Mouse (Mus musculus): ENCODE data around the gene Erich4. TPM values are rescaled to one million over a fixed set of nuclear protein-coding genes. Genes with fewer than 3 reads are reported as not detected.

Erich4 gene
- polyA plus RNA-seq, 1 experiment from 2014 or later = not detected

- H3K4me3 ChIP-seq (replicated peaks) = no peak overlapping the region
- no peak overlapping the region for H3K27ac ChIP-seq
- H3K36me3 ChIP-seq (replicated peaks) = peaks cover 18% of the 10 kb centered on the region; the same call in 1 of the 2 replicates
- H3K27me3 ChIP-seq = no peaks in the 10 kb centered on the region
- WGBS = 90% methylated on average over 5 of the region's 5 CpGs
- H3K4me1 ChIP-seq = no peaks in the 10 kb centered on the region
- H3K9me3 ChIP-seq = no peaks in the 10 kb centered on the region
- ATAC-seq (ENCODE audit: low FRiP score) = no peak
- H3K4me2 ChIP-seq = no peak overlapping the region
- no peak overlapping the region for H3K9ac ChIP-seq
Observed at GRCm38 (mm10) chr7:25637099-25637498, 21.4 kb upstream of the Erich4 start.

- Histone ChIP-seq H3K27ac (no peak overlapping the region), H3K4me3 (replicated peaks) (no peak overlapping the region), H3K27me3 (no peaks in the 10 kb centered on the region), H3K4me2 (no peak overlapping the region), H3K9me3 (no peaks in the 10 kb centered on the region), H3K36me3 (replicated peaks) (peaks cover 18% of the 10 kb centered on the region; the same call in 1 of the 2 replicates), H3K9ac (no peak overlapping the region), H3K4me1 (no peaks in the 10 kb centered on the region)
- ATAC-seq (ENCODE audit: low FRiP score) = no peak
- WGBS = 78% methylated on average over 3 of the region's 3 CpGs
Observed at GRCm38 (mm10) chr7:25636373-25636772, 20.7 kb upstream of the Erich4 start.

- H3K36me3 ChIP-seq (replicated peaks) = peaks cover 36% of the 10 kb centered on the region
- no peak overlapping the region for H3K27ac ChIP-seq
Observed at GRCm38 (mm10) chr7:25632679-25633078, 17.0 kb upstream of the Erich4 start.

GRCm38 (mm10) chr7:25628323-25628620, 12.6 kb upstream of the Erich4 start:
- peaks cover 11% of the 10 kb centered on the region for H3K4me1 ChIP-seq
- ATAC-seq (ENCODE audit: low FRiP score) = no peak
- 68% methylated on average over 8 of the region's 8 CpGs for WGBS
- H3K27ac ChIP-seq = no peak overlapping the region
- H3K9me3 ChIP-seq = no peaks in the 10 kb centered on the region
- H3K4me3 ChIP-seq (replicated peaks) = no peak overlapping the region
- no peak overlapping the region for H3K9ac ChIP-seq
- peaks cover 33% of the 10 kb centered on the region for H3K36me3 ChIP-seq (replicated peaks)
- peaks cover 26% of the 10 kb centered on the region for H3K27me3 ChIP-seq
- no peak overlapping the region for H3K4me2 ChIP-seq

More at GRCm38 (mm10) chr7:25632679-25633078, 17.0 kb upstream of the Erich4 start:
- WGBS = 93% methylated on average over 5 of the region's 5 CpGs
- Histone ChIP-seq H3K4me3 (replicated peaks) (no peak overlapping the region), H3K9me3 (no peaks in the 10 kb centered on the region), H3K9ac (no peak overlapping the region), H3K4me1 (peaks cover under 1% of the 10 kb centered on the region), H3K27me3 (peaks cover 16% of the 10 kb centered on the region), H3K4me2 (no peak overlapping the region)
- ATAC-seq (ENCODE audit: low FRiP score) = no peak

GRCm38 (mm10) chr7:25627431-25628322, 12.0 kb upstream of the Erich4 start:
- peak overlapping the region; percentile 49; the same call in 1 of the 2 replicates for H3K9ac ChIP-seq
- no peak overlapping the region for H3K27ac ChIP-seq
- WGBS = 18% methylated on average over 38 of the region's 38 CpGs
- peaks cover 29% of the 10 kb centered on the region for H3K36me3 ChIP-seq (replicated peaks)
- peak overlapping the region; percentile 27 for H3K4me3 ChIP-seq (replicated peaks)
- H3K27me3 ChIP-seq = peaks cover 26% of the 10 kb centered on the region
- H3K4me1 ChIP-seq = peaks cover 11% of the 10 kb centered on the region
- no peaks in the 10 kb centered on the region for H3K9me3 ChIP-seq
- H3K4me2 ChIP-seq = peak overlapping the region; percentile 52
- ATAC-seq (ENCODE audit: low FRiP score) = peak; percentile 58; the same call in 1 of the 2 replicates

- Histone ChIP-seq H3K4me3 (replicated peaks) (peak within 1 kb of the TSS; percentile 27), H3K4me1 (peaks cover 11% of the 10 kb centered on the region), H3K36me3 (replicated peaks) (peaks cover 29% of the 10 kb centered on the region), H3K4me2 (peak within 1 kb of the TSS; percentile 52), H3K27ac (no peak within 1 kb of the TSS), H3K27me3 (peaks cover 26% of the 10 kb centered on the region), H3K9me3 (no peaks in the 10 kb centered on the region), H3K9ac (peak within 1 kb of the TSS; percentile 49; the same call in 1 of the 2 replicates)
- no peak for ATAC-seq (ENCODE audit: low FRiP score)
- WGBS = 22% methylated on average over 29 of the region's 29 CpGs
Observed at GRCm38 (mm10) chr7:25626509-25627430, 11.1 kb upstream of the Erich4 start, which contains the start of gene B3gnt8. Gene B3gnt8 (plus strand): TSS chr7:25626654.

- 69% methylated on average over 10 of the region's 10 CpGs for WGBS
- H3K4me1 ChIP-seq = peaks cover 11% of the 10 kb centered on the region
- no peak overlapping the region for H3K4me2 ChIP-seq
- H3K9me3 ChIP-seq = no peaks in the 10 kb centered on the region
- ATAC-seq (ENCODE audit: low FRiP score) = no peak
- H3K9ac ChIP-seq = no peak overlapping the region
- no peak overlapping the region for H3K27ac ChIP-seq
- H3K27me3 ChIP-seq = peaks cover 26% of the 10 kb centered on the region
- no peak overlapping the region for H3K4me3 ChIP-seq (replicated peaks)
- H3K36me3 ChIP-seq (replicated peaks) = peaks cover 30% of the 10 kb centered on the region
Observed at GRCm38 (mm10) chr7:25625594-25626250, 10.0 kb upstream of the Erich4 start.

- no peak overlapping the region for H3K4me2 ChIP-seq
- no peaks in the 10 kb centered on the region for H3K9me3 ChIP-seq
- peaks cover 22% of the 10 kb centered on the region for H3K36me3 ChIP-seq (replicated peaks)
- H3K4me3 ChIP-seq (replicated peaks) = no peak overlapping the region
- no peak overlapping the region for H3K27ac ChIP-seq
- peaks cover 15% of the 10 kb centered on the region for H3K4me1 ChIP-seq
- 85% methylated on average over 5 of the region's 5 CpGs for WGBS
- no peak overlapping the region for H3K9ac ChIP-seq
- peaks cover 26% of the 10 kb centered on the region for H3K27me3 ChIP-seq
- no peak for ATAC-seq (ENCODE audit: low FRiP score)
Observed at GRCm38 (mm10) chr7:25624851-25625250, 9.2 kb upstream of the Erich4 start.

- WGBS = 88% methylated on average over 11 of the region's 11 CpGs
- H3K4me1 ChIP-seq = peaks cover 20% of the 10 kb centered on the region
- H3K4me3 ChIP-seq (replicated peaks) = no peak overlapping the region
- no peaks in the 10 kb centered on the region for H3K9me3 ChIP-seq
- H3K27me3 ChIP-seq = peaks cover 23% of the 10 kb centered on the region
- H3K36me3 ChIP-seq (replicated peaks) = peaks cover 15% of the 10 kb centered on the region; the same call in 1 of the 2 replicates
- H3K4me2 ChIP-seq = no peak overlapping the region
- no peak overlapping the region for H3K9ac ChIP-seq
- no peak overlapping the region for H3K27ac ChIP-seq
- no peak for ATAC-seq (ENCODE audit: low FRiP score)
Observed at GRCm38 (mm10) chr7:25623857-25624370, 8.2 kb upstream of the Erich4 start.

- H3K9me3 ChIP-seq = no peaks in the 10 kb centered on the region
- peaks cover 14% of the 10 kb centered on the region; the same call in 1 of the 2 replicates for H3K36me3 ChIP-seq (replicated peaks)
- H3K4me3 ChIP-seq (replicated peaks) = no peak overlapping the region
- peaks cover 12% of the 10 kb centered on the region; the same call in 1 of the 2 replicates for H3K4me1 ChIP-seq
- H3K9ac ChIP-seq = no peak overlapping the region
- peaks cover 7% of the 10 kb centered on the region for H3K27me3 ChIP-seq
- no peak for ATAC-seq (ENCODE audit: low FRiP score)
- H3K27ac ChIP-seq = no peak overlapping the region
- WGBS = 92% methylated on average over 11 of the region's 11 CpGs
- H3K4me2 ChIP-seq = no peak overlapping the region
Observed at GRCm38 (mm10) chr7:25620751-25621150, 5.1 kb upstream of the Erich4 start.

GRCm38 (mm10) chr7:25620101-25620500, 4.4 kb upstream of the Erich4 start:
- peaks cover 12% of the 10 kb centered on the region; the same call in 1 of the 2 replicates for H3K4me1 ChIP-seq
- WGBS = 94% methylated on average over 5 of the region's 5 CpGs
- no peaks in the 10 kb centered on the region for H3K9me3 ChIP-seq
- H3K9ac ChIP-seq = no peak overlapping the region
- peaks cover 7% of the 10 kb centered on the region for H3K27me3 ChIP-seq
- no peak overlapping the region for H3K27ac ChIP-seq
- 0 out of 2 replicates have a peak, but pooled peaks cover 8% of the 10 kb centered on the region for H3K36me3 ChIP-seq (replicated peaks)
- no peak for ATAC-seq (ENCODE audit: low FRiP score)
- H3K4me3 ChIP-seq (replicated peaks) = peak overlapping the region; percentile 63
- peak overlapping the region; percentile 69 for H3K4me2 ChIP-seq
